Mouse (Mus musculus): ENCODE results near the gene Rybp. TPM values are rescaled to one million over a fixed set of nuclear protein-coding genes. Genes with fewer than 3 reads are reported as not detected.

Gene Rybp
- 10 to 100 TPM in 2 of 4 experiments, 1 to 10 TPM in 2; 9.6 to 11.9 (median 10.5) TPM for total RNA-seq (2022)

DNA sequence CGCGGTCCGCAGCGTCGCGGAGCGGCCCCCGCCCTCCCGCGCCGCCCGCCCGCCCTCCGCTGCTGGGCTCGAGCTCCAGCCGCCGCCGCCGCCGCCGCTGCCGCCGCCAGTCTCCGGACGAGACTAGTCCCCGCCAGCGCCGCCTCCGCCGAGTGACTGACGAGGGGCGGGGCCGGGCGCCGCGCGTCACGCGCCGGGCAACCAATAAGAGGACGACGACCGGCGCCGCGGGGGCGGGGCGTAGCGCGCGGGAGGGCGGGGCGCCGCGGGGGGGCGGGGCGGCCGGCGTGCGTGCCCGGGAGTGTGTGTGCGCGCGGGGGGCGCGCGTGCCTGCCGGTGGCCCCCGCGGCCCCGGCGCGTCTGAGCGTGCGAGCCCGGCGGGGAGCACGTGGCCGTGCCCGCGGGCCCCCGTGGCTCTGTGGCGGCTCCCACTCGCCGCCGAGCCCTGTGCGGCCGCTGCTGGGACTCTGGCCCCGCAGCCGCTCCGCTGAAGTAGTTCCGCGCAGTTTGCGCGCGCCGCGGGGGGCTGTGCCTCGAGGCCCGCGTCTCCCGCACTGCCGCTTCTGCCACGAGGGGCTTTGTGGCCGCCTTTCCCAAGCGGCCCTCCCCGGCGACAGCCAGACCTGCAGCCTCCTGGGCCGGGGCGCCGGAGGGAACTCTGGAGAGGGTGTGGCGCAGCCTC, at the start of gene Rybp:
Gene Rybp, minus strand, starts transcription at position 152 of the 682 bp plus-strand sequence.
- DNase-seq (ENCODE audit: low spot score): peak; percentile 81

GRCm38 (mm10) chr6:100336591-100337148, 49.4 kb upstream of the Rybp start:
- peak; percentile 25 for DNase-seq (ENCODE audit: low spot score)

GRCm38 (mm10) chr6:100335506-100336144, 48.3 kb upstream of the Rybp start:
- no peak for DNase-seq (ENCODE audit: low spot score)

GRCm38 (mm10) chr6:100333745-100334144, 46.5 kb upstream of the Rybp start:
- no peak for DNase-seq (ENCODE audit: low spot score)

GRCm38 (mm10) chr6:100332479-100332878, 45.2 kb upstream of the Rybp start:
- DNase-seq (ENCODE audit: low spot score): no peak

- no peak for DNase-seq (ENCODE audit: low spot score)
Observed at GRCm38 (mm10) chr6:100331582-100331981, 44.3 kb upstream of the Rybp start.

GRCm38 (mm10) chr6:100331055-100331454, 43.8 kb upstream of the Rybp start:
- DNase-seq (ENCODE audit: low spot score): no peak

DNA sequence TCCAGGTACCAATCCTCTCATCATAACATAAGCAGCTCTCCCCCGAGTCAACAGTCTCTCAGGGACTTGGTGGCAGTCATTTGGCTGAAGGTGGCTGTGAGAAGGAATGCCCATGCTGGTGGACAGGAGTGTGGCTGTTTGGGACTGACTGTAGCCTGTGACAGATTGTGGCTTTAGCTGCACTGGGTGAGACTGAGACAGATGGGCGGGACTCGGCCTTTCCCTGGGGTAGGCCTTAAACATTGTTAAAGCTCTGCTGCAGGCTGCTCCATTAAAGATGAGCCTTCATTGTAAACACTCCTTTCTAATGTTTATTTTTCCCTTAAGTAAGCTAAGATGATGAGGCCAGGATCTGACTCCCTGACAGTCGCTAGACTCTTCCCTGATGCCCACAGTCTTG, 42.3 kb upstream of the Rybp start:
- DNase-seq (ENCODE audit: low spot score): no peak

DNA sequence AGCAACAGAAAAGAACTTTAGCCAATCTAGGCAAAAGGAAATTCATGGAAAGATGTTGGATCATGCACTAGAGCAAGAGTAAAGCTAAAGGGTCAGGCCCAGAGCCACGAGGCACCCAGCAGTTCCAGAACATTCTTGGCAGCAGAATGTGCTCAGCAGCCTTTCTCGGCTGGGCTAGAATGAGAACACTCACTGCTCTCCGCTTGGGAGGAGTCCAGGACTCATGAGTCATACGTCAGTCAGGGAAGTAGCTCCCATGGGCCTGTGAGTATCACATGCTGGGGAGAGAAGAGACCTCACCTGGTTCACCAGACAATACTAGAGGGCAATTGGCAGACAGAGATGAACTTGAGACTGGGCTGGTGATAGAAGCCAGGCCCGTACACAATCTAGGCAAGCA, 39.8 kb upstream of the Rybp start:
- DNase-seq (ENCODE audit: low spot score): peak; percentile 93

DNA sequence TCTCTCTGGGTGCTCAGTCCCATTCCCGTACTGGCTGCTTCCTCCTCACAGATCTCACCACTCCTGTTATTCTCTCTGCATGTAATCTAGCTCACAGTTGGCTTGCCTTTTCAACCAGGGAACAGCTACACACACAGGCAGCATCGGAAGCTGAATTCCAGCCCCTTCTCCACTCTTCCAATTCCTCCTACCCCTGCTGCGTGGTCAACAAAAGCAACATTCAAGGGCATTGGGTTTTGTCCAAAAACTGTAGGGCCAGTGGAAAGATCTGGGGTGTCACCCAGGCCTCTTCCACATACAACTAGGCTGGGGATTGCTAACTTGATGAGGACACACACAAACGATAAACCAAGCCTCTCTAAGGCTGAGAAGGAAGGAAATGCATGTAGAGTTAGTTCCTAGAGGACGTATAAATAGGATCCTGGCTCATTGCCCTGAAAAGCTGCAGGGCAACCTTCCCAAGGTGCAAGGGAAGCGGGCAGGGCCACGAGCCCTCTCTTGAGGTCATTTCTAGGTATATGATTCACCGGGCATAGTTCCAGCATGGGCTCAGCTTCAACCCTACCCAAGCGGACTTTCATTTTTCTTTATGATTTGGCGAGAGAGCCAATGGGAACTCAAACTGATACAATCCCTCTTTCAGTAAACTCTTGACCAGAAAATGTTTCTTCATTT, 36.6 kb upstream of the Rybp start:
- DNase-seq (ENCODE audit: low spot score): peak; percentile 19

- DNase-seq (ENCODE audit: low spot score): no peak
Observed at GRCm38 (mm10) chr6:100322561-100322960, 35.3 kb upstream of the Rybp start.

DNA sequence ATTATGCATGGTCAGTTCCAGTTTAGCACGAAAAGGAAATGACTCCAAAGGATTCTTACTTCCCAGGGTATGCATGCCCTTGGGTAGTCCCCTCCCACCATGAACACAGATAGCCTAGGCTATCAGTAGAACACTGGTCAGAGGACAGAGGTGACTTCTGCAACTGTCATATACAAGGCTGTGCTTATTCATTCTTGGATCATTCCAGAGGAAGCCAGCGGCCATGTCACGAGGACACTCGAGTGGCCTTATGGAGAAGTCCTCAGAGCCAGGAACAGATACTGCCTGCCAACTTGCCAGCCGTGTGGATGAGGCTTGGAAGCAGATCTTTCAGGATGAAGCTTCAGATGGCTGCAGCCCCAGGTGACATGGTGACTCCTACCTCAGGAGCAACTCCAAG, 34.9 kb upstream of the Rybp start:
- no peak for DNase-seq (ENCODE audit: low spot score)

DNA sequence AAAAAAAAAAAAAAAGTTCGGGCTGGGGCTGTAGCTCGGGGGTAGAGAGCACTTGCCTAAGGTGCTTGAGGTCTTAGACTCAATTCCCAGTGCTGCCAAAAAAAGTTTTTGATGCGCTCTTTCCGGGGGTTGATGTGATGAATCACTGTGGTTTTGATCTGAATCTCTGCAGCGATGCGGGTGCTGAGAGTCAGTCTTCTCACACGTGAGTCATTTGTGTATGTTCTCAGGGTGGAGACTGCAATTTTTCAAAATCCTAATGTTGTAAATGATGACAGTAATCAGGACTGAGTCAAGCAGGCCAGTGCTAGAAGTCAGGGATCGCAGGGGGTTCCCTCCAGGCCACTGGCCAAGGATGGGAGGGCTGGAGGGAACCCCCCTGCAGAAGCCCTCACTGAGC, 26.9 kb upstream of the Rybp start:
- DNase-seq (ENCODE audit: low spot score): no peak

DNA sequence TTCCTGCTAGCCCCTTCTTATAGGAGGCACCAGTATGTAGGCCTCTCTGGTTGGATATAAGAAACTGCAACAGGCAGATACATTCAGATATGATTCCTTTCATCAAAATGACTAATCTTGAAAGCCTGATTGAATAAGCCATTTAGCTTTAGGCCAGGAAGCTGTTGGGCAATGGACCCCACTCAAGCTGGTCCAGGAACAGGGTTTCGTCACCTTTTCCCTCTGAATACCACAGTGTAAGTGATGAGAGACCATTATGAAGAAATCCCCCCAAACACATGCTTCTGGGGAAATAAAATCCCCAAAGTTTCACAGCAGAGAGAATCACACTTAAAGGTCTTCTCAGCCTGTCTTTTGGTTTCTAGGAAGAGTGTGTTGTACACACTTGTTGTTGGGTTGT, 23.9 kb upstream of the Rybp start:
- DNase-seq (ENCODE audit: low spot score): no peak

DNA sequence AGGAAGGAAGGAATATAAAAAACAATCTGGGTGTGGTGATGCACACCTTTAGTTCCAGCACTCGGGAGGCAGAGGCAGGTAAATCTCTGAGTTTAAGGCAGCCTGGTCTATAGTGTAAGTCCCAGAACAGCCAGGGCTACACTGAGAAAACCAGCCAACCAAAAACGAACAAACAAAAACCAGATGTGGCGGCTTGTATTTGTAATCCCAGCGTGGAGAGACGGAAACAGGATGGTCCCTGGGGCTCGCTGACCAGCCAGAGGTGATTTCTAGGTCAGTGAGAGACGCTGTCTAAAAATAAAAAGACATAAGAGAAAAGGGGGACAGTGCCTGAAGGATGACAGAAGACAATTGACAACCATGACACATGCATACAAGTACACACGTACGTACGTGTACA, 17.5 kb upstream of the Rybp start:
- DNase-seq (ENCODE audit: low spot score): no peak

- DNase-seq (ENCODE audit: low spot score): no peak
Observed at GRCm38 (mm10) chr6:100301410-100302108, 14.3 kb upstream of the Rybp start.

GRCm38 (mm10) chr6:100300831-100301230, 13.5 kb upstream of the Rybp start:
- DNase-seq (ENCODE audit: low spot score): no peak

- peak; percentile 40 for DNase-seq (ENCODE audit: low spot score)
Observed at GRCm38 (mm10) chr6:100298945-100299344, 11.7 kb upstream of the Rybp start.

DNA sequence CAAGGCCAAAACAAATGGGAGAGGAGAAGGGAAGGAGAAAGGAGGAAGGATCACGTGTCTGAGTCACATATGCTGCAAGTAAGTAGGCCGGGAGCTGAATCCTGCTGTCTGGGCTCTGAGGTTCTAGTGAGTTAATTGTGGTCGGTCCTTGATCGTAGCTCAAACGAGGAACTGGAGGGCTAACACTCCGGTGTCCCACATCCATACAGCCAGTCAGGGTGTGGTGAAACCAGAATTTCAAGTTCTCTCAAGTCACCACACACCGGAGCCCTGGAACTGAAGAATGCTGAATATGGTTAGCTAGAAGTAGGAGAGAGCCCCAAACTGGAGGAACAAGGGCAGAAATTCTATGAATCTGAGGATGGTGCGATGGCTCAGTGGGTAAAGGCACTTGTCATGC, 10.3 kb upstream of the Rybp start:
- DNase-seq (ENCODE audit: low spot score): no peak

- no peak for DNase-seq (ENCODE audit: low spot score)
Observed at GRCm38 (mm10) chr6:100292411-100292810, 5.1 kb upstream of the Rybp start.

GRCm38 (mm10) chr6:100289058-100289457, 1.8 kb upstream of the Rybp start:
- DNase-seq (ENCODE audit: low spot score): no peak

DNA sequence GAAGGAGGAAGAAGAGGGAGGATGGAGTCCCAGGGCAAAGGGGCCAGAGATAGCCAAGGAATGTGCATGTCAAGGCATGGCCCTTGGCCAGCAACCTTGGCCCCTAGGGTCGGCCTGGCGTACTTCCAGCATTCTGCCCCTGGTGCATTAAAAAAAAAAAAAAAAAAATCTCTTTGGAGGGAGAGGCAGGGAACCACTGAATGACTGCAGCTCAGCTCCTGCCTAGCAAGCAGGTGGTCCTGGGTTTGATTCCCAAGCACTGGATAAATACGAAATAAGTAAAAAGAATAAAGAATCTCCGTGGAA, 1.4 kb upstream of the Rybp start:
- no peak for DNase-seq (ENCODE audit: low spot score)

All from heart, adult 8-10 months (tissue).